Mouse (Mus musculus): ENCODE measurements around the gene F2r. TPM values are rescaled to one million over a fixed set of nuclear protein-coding genes. Genes with fewer than 3 reads are reported as not detected.

The F2r gene
- polyA plus RNA-seq, 1 experiment from 2014 or later: 129 TPM

DNA sequence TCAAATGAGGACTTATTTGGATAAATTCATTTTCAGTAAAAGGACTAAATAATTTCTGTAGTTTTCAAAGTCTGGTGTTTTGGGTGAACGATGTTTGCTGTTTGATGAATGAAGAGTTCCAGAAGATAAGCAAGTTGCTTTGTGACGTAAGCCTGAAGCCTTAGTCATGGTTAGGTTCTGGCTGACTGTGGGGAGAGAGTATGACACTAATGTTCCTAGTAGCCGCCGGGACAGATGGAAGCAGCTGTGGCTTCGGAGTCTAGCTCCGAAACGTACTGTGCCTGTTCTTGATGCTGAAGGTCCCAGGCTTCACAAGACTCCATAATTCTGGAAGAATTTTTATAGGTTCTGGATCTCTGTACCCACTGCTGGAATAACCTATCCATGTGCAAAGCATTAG, 22.9 kb downstream of the F2r start:
- DNase-seq (ENCODE audit: low spot score, missing footprints): peak; percentile 14
- Histone ChIP-seq H3K9me3 (ENCODE audit: control insufficient read depth, low read length) (no peaks in the 10 kb centered on the region), H3K4me2 (no peak overlapping the region), H3K36me3 (ENCODE audit: control insufficient read depth, insufficient read depth, low read length) (no peaks in the 10 kb centered on the region), H3K4me1 (ENCODE audit: control insufficient read depth, insufficient read depth, low read length) (no peaks in the 10 kb centered on the region), H3K9ac (ENCODE audit: low read length) (no peak overlapping the region), H3K27me3 (ENCODE audit: control insufficient read depth, insufficient read depth, low read length) (no peaks in the 10 kb centered on the region), H3K4me3 (ENCODE audit: low read depth, low read length) (no peak overlapping the region), H3K27ac (ENCODE audit: low read depth, low read length) (no peak overlapping the region)
- WGBS: 88% methylated on average over 7 of the region's 7 CpGs
- no peak for ATAC-seq (ENCODE audit: low FRiP score)

DNA sequence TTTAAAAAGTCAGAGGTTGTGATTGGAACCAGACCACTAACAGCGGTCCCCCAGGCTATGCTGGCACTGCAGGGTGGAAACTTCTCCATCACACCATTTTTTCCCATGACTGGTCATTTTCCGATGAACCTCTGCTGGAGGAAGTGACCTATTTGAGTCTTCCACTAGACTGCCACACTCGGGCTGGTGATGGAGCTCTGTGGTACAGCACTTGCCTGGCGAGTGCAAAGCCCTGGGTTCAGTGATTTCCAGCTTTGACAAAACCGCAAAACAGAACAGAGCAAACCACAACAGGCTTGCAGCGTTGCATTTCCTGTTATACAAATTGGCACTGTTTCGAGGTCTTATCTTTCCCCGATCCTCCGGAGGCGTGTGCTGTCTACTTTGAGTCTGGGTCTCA, 25.4 kb downstream of the F2r start:
- no peak for DNase-seq (ENCODE audit: low spot score, missing footprints)
- Histone ChIP-seq H3K9me3 (ENCODE audit: control insufficient read depth, low read length) (no peaks in the 10 kb centered on the region), H3K4me1 (ENCODE audit: control insufficient read depth, insufficient read depth, low read length) (no peaks in the 10 kb centered on the region), H3K27me3 (ENCODE audit: control insufficient read depth, insufficient read depth, low read length) (no peaks in the 10 kb centered on the region), H3K36me3 (ENCODE audit: control insufficient read depth, insufficient read depth, low read length) (no peaks in the 10 kb centered on the region), H3K4me3 (ENCODE audit: low read depth, low read length) (no peak overlapping the region), H3K27ac (ENCODE audit: low read depth, low read length) (no peak overlapping the region), H3K9ac (ENCODE audit: low read length) (no peak overlapping the region), H3K4me2 (no peak overlapping the region)
- no peak for ATAC-seq (ENCODE audit: low FRiP score)
- 87% methylated on average over 10 of the region's 10 CpGs for WGBS

DNA sequence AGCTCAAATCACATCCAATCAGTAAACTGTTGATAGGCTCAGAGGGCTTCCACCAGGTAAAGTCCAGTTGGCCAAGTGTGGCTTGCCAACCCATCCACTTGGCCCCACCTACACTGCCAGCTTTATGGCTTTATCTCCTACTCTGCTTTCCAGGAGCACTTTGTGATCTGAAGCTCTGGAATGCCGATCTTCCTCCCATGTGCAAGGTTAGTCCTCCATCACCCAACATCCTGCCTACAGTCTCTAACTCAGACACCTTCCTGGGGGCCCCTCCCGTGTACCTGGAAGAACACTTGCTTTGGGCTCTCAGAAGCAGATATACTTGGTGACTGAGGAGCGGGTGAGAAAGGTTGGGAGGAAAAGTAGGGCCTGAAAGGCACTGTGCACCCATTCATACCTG, 26.7 kb downstream of the F2r start:
- no peak overlapping the region for H3K9ac ChIP-seq (ENCODE audit: low read length)
- H3K9me3 ChIP-seq (ENCODE audit: control insufficient read depth, low read length): no peaks in the 10 kb centered on the region
- H3K4me1 ChIP-seq (ENCODE audit: control insufficient read depth, insufficient read depth, low read length): no peaks in the 10 kb centered on the region
- H3K4me2 ChIP-seq: no peak overlapping the region
- DNase-seq (ENCODE audit: low spot score, missing footprints) (no peak), ATAC-seq (ENCODE audit: low FRiP score) (no peak)
- H3K36me3 ChIP-seq (ENCODE audit: control insufficient read depth, insufficient read depth, low read length): no peaks in the 10 kb centered on the region
- no peaks in the 10 kb centered on the region for H3K27me3 ChIP-seq (ENCODE audit: control insufficient read depth, insufficient read depth, low read length)
- WGBS: 84% methylated on average over 3 of the region's 3 CpGs
- no peak overlapping the region for H3K27ac ChIP-seq (ENCODE audit: low read depth, low read length)
- no peak overlapping the region for H3K4me3 ChIP-seq (ENCODE audit: low read depth, low read length)

DNA sequence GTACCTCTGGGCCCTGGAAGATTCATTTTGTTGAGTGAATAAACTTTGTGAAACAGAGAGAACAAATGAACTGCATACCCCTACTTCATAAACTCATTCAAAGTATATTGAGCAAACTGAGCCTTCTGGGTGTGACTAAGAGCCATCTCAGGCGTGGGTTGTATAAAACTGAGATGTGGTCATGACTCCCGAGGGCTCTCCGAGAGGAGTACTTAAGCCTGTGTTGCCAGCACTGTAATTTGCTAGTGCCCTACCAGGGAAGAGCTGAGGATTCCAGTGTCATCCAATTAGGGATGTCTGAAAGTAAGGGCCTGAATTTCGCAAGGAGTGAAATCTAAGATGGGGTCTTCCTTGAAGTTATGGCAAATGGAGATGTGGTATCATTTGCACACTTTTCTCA, 30.7 kb downstream of the F2r start:
- no peak overlapping the region for H3K4me3 ChIP-seq (ENCODE audit: low read depth, low read length)
- ATAC-seq (ENCODE audit: low FRiP score) (no peak), DNase-seq (ENCODE audit: low spot score, missing footprints) (no peak)
- no peak overlapping the region for H3K27ac ChIP-seq (ENCODE audit: low read depth, low read length)
- H3K27me3 ChIP-seq (ENCODE audit: control insufficient read depth, insufficient read depth, low read length): no peaks in the 10 kb centered on the region
- no peak overlapping the region for H3K4me2 ChIP-seq
- no peaks in the 10 kb centered on the region for H3K4me1 ChIP-seq (ENCODE audit: control insufficient read depth, insufficient read depth, low read length)
- no peaks in the 10 kb centered on the region for H3K9me3 ChIP-seq (ENCODE audit: control insufficient read depth, low read length)
- no peak overlapping the region for H3K9ac ChIP-seq (ENCODE audit: low read length)
- WGBS: 91% methylated on average over 4 of the region's 4 CpGs
- no peaks in the 10 kb centered on the region for H3K36me3 ChIP-seq (ENCODE audit: control insufficient read depth, insufficient read depth, low read length)

DNA sequence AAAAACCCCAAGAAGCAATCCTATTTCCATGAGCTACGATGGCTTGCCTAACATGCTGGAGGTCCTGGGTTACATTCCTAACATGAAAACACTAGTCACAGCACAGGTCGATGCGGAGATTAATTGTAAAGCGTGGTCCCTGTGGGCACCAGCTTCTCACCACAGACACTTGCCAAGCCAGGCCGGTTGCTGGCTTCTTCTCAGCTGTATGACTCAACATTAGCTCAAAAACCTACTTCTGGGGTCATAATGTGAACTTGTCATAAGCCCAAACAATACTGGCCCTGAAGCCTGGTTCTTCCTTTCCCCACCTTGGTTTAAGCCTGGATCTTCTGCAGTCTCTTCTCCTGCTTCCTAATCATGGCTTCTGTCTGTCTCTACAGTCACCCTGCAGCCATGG, 33.4 kb downstream of the F2r start:
- no peak overlapping the region for H3K4me3 ChIP-seq (ENCODE audit: low read depth, low read length)
- H3K36me3 ChIP-seq (ENCODE audit: control insufficient read depth, insufficient read depth, low read length): no peaks in the 10 kb centered on the region
- DNase-seq (ENCODE audit: low spot score, missing footprints): peak; percentile 28
- no peak overlapping the region for H3K27ac ChIP-seq (ENCODE audit: low read depth, low read length)
- H3K9me3 ChIP-seq (ENCODE audit: control insufficient read depth, low read length): no peaks in the 10 kb centered on the region
- no peak for ATAC-seq (ENCODE audit: low FRiP score)
- 90% methylated on average over 5 of the region's 5 CpGs for WGBS
- no peak overlapping the region for H3K9ac ChIP-seq (ENCODE audit: low read length)
- no peaks in the 10 kb centered on the region for H3K4me1 ChIP-seq (ENCODE audit: control insufficient read depth, insufficient read depth, low read length)
- no peak overlapping the region for H3K4me2 ChIP-seq
- no peaks in the 10 kb centered on the region for H3K27me3 ChIP-seq (ENCODE audit: control insufficient read depth, insufficient read depth, low read length)

DNA sequence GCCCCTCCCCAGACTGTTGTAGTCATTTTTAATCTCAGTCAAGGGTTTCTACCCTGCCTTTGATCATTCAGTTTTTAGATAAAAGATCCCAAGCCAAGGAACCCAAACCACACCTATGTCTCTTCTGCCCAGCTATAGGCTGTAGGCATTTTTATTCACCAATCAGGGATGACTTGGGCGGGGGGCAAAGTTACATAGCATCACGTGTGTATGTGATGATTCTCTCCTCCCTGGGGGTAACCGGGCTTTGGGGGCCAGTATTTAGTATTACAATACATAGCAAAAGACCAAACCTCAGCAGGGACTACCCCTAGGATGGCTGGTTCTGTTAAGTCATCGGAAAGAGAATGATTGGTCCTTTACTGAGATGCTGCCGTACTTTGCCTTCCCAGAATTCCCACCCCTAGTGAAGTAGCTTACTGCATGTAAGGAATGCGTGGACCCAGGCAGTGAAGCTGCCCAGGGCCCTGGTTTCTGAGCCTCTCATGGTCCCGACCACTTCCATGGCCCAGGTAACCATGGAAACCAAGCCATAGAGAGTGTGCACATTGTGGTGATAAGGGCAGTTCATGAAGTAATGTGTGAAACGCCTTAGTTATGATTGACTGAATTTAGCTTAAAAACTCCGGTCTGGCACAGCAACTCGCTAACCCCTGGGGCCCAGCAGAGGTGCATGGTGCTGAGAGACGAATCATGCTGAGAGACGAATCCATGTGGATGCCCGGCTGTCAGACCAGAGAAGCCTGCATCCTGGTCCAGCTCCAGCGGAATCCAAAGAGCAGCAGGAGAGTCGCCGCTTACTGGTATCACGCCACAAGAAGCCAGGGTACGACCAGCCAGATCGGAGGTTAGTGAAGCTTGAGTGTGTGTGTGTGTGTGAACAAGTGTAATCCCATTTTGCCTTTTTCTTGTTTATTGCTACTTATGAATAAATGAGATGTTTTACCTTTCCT, 34.8 kb downstream of the F2r start:
- ATAC-seq (ENCODE audit: low FRiP score) (0 out of 2 replicates have a peak, but pooled peaks have one; percentile 61), DNase-seq (ENCODE audit: low spot score, missing footprints) (peak; percentile 81)
- no peaks in the 10 kb centered on the region for H3K9me3 ChIP-seq (ENCODE audit: control insufficient read depth, low read length)
- H3K4me2 ChIP-seq: no peak overlapping the region
- H3K9ac ChIP-seq (ENCODE audit: low read length): no peak overlapping the region
- no peak overlapping the region for H3K27ac ChIP-seq (ENCODE audit: low read depth, low read length)
- no peaks in the 10 kb centered on the region for H3K36me3 ChIP-seq (ENCODE audit: control insufficient read depth, insufficient read depth, low read length)
- 63% methylated on average over 19 of the region's 19 CpGs for WGBS
- no peak overlapping the region for H3K4me3 ChIP-seq (ENCODE audit: low read depth, low read length)
- H3K4me1 ChIP-seq (ENCODE audit: control insufficient read depth, insufficient read depth, low read length): no peaks in the 10 kb centered on the region
- no peaks in the 10 kb centered on the region for H3K27me3 ChIP-seq (ENCODE audit: control insufficient read depth, insufficient read depth, low read length)

DNA sequence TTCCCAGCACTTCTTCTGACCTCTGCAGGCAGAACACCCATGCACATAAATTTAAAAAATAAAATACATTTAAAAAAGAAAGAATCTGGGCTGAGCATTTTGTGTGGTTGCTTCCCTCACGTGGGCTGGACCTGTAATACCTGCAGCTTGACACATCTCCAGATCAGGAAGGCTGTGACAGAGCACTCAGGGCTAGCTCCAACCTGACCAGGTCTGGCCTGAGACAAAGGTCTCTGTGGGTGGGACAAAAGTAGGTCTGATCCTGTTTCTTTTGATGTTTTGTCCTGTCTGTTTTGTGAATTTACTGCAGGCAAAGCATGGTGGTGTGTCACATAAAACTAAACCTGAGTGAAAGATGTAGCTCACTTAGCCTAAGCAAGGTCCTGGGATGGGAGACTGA, 36.4 kb downstream of the F2r start:
- ATAC-seq (ENCODE audit: low FRiP score) (no peak), DNase-seq (ENCODE audit: low spot score, missing footprints) (no peak)
- Histone ChIP-seq H3K27ac (ENCODE audit: low read depth, low read length) (no peak overlapping the region), H3K27me3 (ENCODE audit: control insufficient read depth, insufficient read depth, low read length) (no peaks in the 10 kb centered on the region), H3K4me3 (ENCODE audit: low read depth, low read length) (no peak overlapping the region), H3K9ac (ENCODE audit: low read length) (no peak overlapping the region), H3K4me2 (no peak overlapping the region), H3K9me3 (ENCODE audit: control insufficient read depth, low read length) (no peaks in the 10 kb centered on the region), H3K36me3 (ENCODE audit: control insufficient read depth, insufficient read depth, low read length) (no peaks in the 10 kb centered on the region), H3K4me1 (ENCODE audit: control insufficient read depth, insufficient read depth, low read length) (no peaks in the 10 kb centered on the region)
- 36% methylated on average over 1 of the region's 1 CpGs for WGBS

DNA sequence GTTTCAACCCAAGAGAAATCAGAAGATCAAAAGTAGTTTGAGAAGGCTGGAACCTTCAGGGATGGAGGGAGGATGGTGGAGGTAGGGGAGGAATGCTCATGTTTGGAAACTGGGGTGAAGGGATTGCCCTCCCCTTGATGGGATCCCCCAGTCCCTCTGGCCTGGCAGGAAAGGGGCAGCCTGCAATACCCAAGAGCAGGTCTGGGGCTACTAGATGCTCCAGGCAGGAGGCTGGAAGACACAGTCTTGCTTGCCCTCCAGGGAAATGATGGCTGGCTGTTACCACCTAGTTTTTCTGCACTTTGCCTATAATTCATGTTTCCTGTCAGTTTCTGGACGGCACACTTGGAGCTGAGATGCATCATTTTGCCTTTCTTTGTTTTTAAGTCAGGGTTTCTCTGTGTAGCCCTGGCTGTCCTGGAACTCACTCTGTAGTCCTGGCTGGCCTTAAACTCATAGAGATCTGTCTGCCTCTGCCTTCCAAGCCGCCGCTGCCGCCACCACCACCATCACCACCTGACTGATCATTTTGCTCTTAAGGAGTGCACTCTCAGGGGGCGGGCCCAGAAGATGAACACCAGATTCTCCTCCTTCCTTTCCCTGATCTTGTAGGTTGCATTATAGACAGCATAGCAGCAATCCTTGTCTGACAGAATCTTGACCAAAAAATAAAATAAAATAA, 40.1 kb downstream of the F2r start:
- no peak overlapping the region for H3K27ac ChIP-seq (ENCODE audit: low read depth, low read length)
- H3K36me3 ChIP-seq (ENCODE audit: control insufficient read depth, insufficient read depth, low read length): no peaks in the 10 kb centered on the region
- no peak overlapping the region for H3K4me3 ChIP-seq (ENCODE audit: low read depth, low read length)
- H3K9me3 ChIP-seq (ENCODE audit: control insufficient read depth, low read length): no peaks in the 10 kb centered on the region
- DNase-seq (ENCODE audit: low spot score, missing footprints): peak; percentile 70
- WGBS: 92% methylated on average over 5 of the region's 5 CpGs
- H3K9ac ChIP-seq (ENCODE audit: low read length): no peak overlapping the region
- ATAC-seq (ENCODE audit: low FRiP score): no peak
- no peak overlapping the region for H3K4me2 ChIP-seq
- H3K27me3 ChIP-seq (ENCODE audit: control insufficient read depth, insufficient read depth, low read length): no peaks in the 10 kb centered on the region
- H3K4me1 ChIP-seq (ENCODE audit: control insufficient read depth, insufficient read depth, low read length): no peaks in the 10 kb centered on the region

DNA sequence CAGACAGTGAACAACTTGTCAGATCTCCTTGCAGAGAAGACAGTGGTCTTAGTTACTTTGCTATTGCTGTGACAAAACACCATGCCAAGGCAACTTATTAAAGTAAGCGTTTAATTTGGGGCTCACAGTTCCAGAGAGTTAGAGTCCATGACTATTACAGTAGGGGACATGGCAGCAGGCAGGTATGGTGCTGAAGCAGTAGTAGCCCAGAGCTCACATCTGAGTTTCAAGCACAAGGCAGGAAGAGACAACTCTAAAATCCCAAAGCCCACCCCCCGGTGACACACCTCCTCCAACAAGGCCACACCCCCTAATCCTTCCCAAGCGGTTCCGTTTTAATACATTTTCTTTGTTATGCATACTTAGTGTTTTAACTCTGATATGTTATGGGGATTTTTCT, 47.4 kb downstream of the F2r start:
- no peak overlapping the region for H3K4me3 ChIP-seq (ENCODE audit: low read depth, low read length)
- no peak overlapping the region for H3K27ac ChIP-seq (ENCODE audit: low read depth, low read length)
- H3K9me3 ChIP-seq (ENCODE audit: control insufficient read depth, low read length): no peaks in the 10 kb centered on the region
- ATAC-seq (ENCODE audit: low FRiP score): no peak
- H3K9ac ChIP-seq (ENCODE audit: low read length): no peak overlapping the region
- no peaks in the 10 kb centered on the region for H3K27me3 ChIP-seq (ENCODE audit: control insufficient read depth, insufficient read depth, low read length)
- DNase-seq (ENCODE audit: low spot score, missing footprints): peak; percentile 60
- 95% methylated on average over 4 of the region's 4 CpGs for WGBS
- no peaks in the 10 kb centered on the region for H3K4me1 ChIP-seq (ENCODE audit: control insufficient read depth, insufficient read depth, low read length)
- no peak overlapping the region for H3K4me2 ChIP-seq
- no peaks in the 10 kb centered on the region for H3K36me3 ChIP-seq (ENCODE audit: control insufficient read depth, insufficient read depth, low read length)
